Mouse (Mus musculus) macrophage (primary cell): ENCODE measurements around the gene Tox3. TPM values are rescaled to one million over a fixed set of nuclear protein-coding genes. Genes with fewer than 3 reads are reported as not detected.

ENCODE experiments used
- H3K27ac ChIP-seq: fragments of 350-480 bp; formaldehyde crosslinking; 2 replicates; pipeline ENCODE4 v1.9.0; 2021
- H3K36me3 ChIP-seq: fragments of 350-480 bp; formaldehyde crosslinking; 2 replicates; pipeline ENCODE4 v1.9.0; 2021; ENCODE audit errors: inconsistent target
- H3K4me3 ChIP-seq: fragments of 350-480 bp; formaldehyde crosslinking; 2 replicates; pipeline ENCODE4 v1.9.0; 2021; ENCODE audit errors: inconsistent target
- H3K79me2 ChIP-seq: fragments of 350-480 bp; formaldehyde crosslinking; 2 replicates; pipeline ENCODE4 v1.9.0; 2021; ENCODE audit errors: inconsistent target
- WGBS: methylation state at CpG from one replicate; pipeline ENCODE4 v1.1.7; 2026; ENCODE audit warnings: inconsistent platforms; ENCODE audit not compliant: missing documents; 5-methylcytosine and 5-hydroxymethylcytosine counted together
- polyA plus RNA-seq: library from polyadenylated mRNA; stranded (reverse); fragments of 250-400 nt; gene quantifications from 3 replicates; pipeline ENCODE4 v1.2.4, GENCODE M21; 2018; ENCODE audit warnings: inconsistent platforms

Tox3 gene
- polyA plus RNA-seq, 1 experiment from 2014 or later: not detected

GRCm38 (mm10) chr8:90348926-90349683, 962 bp upstream of the Tox3 start:
- 89% methylated on average over 9 of the region's 11 CpGs for WGBS
- Histone ChIP-seq H3K27ac (no peak overlapping the region), H3K79me2 (no peaks in the 10 kb centered on the region), H3K36me3 (no peaks in the 10 kb centered on the region), H3K4me3 (no peak overlapping the region)

- Histone ChIP-seq H3K4me3 (no peak overlapping the region), H3K79me2 (no peaks in the 10 kb centered on the region), H3K27ac (no peak overlapping the region), H3K36me3 (no peaks in the 10 kb centered on the region)
- WGBS: 1% methylated on average over 55 of the region's 66 CpGs
Observed at GRCm38 (mm10) chr8:90347581-90348177, 464 bp downstream of the Tox3 start.

GRCm38 (mm10) chr8:90346880-90347535, 1.1 kb downstream of the Tox3 start:
- H3K79me2 ChIP-seq: no peaks in the 10 kb centered on the region
- no peaks in the 10 kb centered on the region for H3K36me3 ChIP-seq
- 9% methylated on average over 20 of the region's 21 CpGs for WGBS
- H3K27ac ChIP-seq: no peak overlapping the region
- no peak overlapping the region for H3K4me3 ChIP-seq

GRCm38 (mm10) chr8:90346138-90346879, 1.8 kb downstream of the Tox3 start:
- no peak overlapping the region for H3K27ac ChIP-seq
- no peaks in the 10 kb centered on the region for H3K36me3 ChIP-seq
- no peak overlapping the region for H3K4me3 ChIP-seq
- 62% methylated on average over 13 of the region's 13 CpGs for WGBS
- H3K79me2 ChIP-seq: no peaks in the 10 kb centered on the region

GRCm38 (mm10) chr8:90330377-90331285, 17.5 kb downstream of the Tox3 start:
- WGBS: 81% methylated on average over 7 of the region's 7 CpGs
- Histone ChIP-seq H3K4me3 (no peak overlapping the region), H3K27ac (no peak overlapping the region), H3K36me3 (no peaks in the 10 kb centered on the region), H3K79me2 (no peaks in the 10 kb centered on the region)

GRCm38 (mm10) chr8:90323824-90324223, 24.3 kb downstream of the Tox3 start:
- no peaks in the 10 kb centered on the region for H3K36me3 ChIP-seq
- no peak overlapping the region for H3K27ac ChIP-seq
- H3K4me3 ChIP-seq: no peak overlapping the region
- H3K79me2 ChIP-seq: no peaks in the 10 kb centered on the region
- 38% methylated on average over 4 of the region's 4 CpGs for WGBS

- H3K36me3 ChIP-seq: no peaks in the 10 kb centered on the region
- no peak overlapping the region for H3K4me3 ChIP-seq
- H3K27ac ChIP-seq: no peak overlapping the region
- 95% methylated on average over 8 of the region's 8 CpGs for WGBS
- H3K79me2 ChIP-seq: no peaks in the 10 kb centered on the region
Observed at GRCm38 (mm10) chr8:90322701-90323439, 25.3 kb downstream of the Tox3 start.

- Histone ChIP-seq H3K79me2 (no peaks in the 10 kb centered on the region), H3K4me3 (no peak overlapping the region), H3K27ac (no peak overlapping the region), H3K36me3 (no peaks in the 10 kb centered on the region)
- 92% methylated on average over 1 of the region's 1 CpGs for WGBS
Observed at GRCm38 (mm10) chr8:90321255-90321654, 26.9 kb downstream of the Tox3 start.

GRCm38 (mm10) chr8:90314312-90314711, 33.8 kb downstream of the Tox3 start:
- no peak overlapping the region for H3K4me3 ChIP-seq
- H3K79me2 ChIP-seq: no peaks in the 10 kb centered on the region
- H3K27ac ChIP-seq: no peak overlapping the region
- WGBS: 88% methylated on average over 7 of the region's 7 CpGs
- H3K36me3 ChIP-seq: no peaks in the 10 kb centered on the region

- Histone ChIP-seq H3K4me3 (no peak overlapping the region), H3K79me2 (no peaks in the 10 kb centered on the region), H3K27ac (no peak overlapping the region), H3K36me3 (no peaks in the 10 kb centered on the region)
- WGBS: 89% methylated on average over 12 of the region's 12 CpGs
Observed at GRCm38 (mm10) chr8:90302951-90303350, 45.2 kb downstream of the Tox3 start.

GRCm38 (mm10) chr8:90302252-90302651, 45.9 kb downstream of the Tox3 start:
- 84% methylated on average over 5 of the region's 5 CpGs for WGBS
- Histone ChIP-seq H3K27ac (no peak overlapping the region), H3K4me3 (no peak overlapping the region), H3K79me2 (no peaks in the 10 kb centered on the region), H3K36me3 (no peaks in the 10 kb centered on the region)

- 93% methylated on average over 5 of the region's 5 CpGs for WGBS
Observed at GRCm38 (mm10) chr8:90301543-90301942, 46.6 kb downstream of the Tox3 start.

GRCm38 (mm10) chr8:90300973-90301372, 47.2 kb downstream of the Tox3 start:
- H3K36me3 ChIP-seq: no peaks in the 10 kb centered on the region
- 94% methylated on average over 2 of the region's 2 CpGs for WGBS
- H3K27ac ChIP-seq: no peak overlapping the region
- H3K4me3 ChIP-seq: no peak overlapping the region
- H3K79me2 ChIP-seq: no peaks in the 10 kb centered on the region

More at GRCm38 (mm10) chr8:90301543-90301942, 46.6 kb downstream of the Tox3 start:
- no peak overlapping the region for H3K4me3 ChIP-seq
- H3K79me2 ChIP-seq: no peaks in the 10 kb centered on the region
- no peaks in the 10 kb centered on the region for H3K36me3 ChIP-seq
- no peak overlapping the region for H3K27ac ChIP-seq
